Mouse (Mus musculus) urinary bladder, postnatal 10 days (tissue): ENCODE measurements around the gene Pdlim4.

ENCODE experiments used
- DNase-seq: peaks from one replicate; pipeline ENCODE4 v3.0.0; 2022; ENCODE audit warnings: low spot score

The Pdlim4 gene

DNA sequence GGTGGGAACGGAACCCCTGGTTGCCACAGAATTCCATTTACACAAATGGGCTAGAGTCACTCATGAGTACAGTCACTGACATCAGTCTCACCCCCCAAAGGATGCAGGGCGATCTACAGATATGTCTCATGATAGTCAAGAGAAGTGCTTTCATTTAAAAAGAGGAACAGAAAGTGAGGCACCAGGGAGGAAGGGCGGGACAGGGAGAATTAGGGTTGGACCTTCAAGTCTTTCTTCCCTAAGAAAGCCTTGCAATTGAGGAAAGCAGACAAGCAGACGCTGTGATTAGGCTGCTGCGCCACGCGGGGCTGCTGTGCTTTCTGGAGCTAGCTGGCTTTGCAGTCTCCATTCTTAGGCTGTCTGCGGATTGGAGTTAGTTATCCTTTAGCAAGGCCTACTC lies 22.9 kb upstream of the Pdlim4 start:
- DNase-seq: no peak

DNA sequence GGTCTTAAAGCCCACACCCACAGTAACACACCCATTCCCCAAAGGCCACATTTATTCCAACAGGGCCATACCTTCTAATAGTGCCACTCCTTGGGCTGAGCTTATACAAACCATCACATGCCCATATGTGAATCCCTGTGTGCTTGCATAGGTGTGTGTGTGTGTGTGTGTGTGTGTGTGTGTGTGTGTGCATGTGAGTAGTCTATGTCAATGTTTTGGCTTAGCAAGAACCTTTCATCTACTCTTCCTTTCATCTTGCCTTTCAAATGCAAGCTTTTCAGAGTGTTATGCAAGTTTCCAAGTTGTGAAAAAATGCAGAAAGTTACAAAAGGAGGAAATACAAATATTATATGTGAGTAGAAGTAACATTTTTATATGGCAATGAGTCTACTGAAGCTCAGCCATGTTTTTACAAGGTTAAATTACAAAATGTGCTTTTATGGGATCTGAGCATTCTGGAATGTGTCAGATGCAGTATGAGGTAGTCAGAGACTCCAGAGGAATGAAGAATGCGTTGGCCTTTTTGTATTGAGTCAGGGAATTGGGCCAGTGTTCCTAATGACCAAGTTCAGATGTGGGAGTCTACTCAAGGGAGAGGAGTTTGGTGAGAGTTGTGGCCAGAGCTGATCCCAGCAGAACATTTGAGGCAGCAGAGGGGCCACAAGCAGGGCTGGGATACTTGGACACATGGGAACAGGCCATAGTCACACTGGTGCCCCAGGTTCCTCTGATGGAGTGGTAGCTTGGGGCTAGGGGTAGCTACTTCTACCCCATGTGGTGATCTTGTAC lies 21.5 kb upstream of the Pdlim4 start:
- DNase-seq: no peak

- peak; percentile 51 for DNase-seq
Measured at GRCm38 (mm10) chr11:54088947-54089317, 20.1 kb upstream of the Pdlim4 start.

- DNase-seq: no peak
Measured at GRCm38 (mm10) chr11:54088253-54088946, 19.6 kb upstream of the Pdlim4 start.

DNA sequence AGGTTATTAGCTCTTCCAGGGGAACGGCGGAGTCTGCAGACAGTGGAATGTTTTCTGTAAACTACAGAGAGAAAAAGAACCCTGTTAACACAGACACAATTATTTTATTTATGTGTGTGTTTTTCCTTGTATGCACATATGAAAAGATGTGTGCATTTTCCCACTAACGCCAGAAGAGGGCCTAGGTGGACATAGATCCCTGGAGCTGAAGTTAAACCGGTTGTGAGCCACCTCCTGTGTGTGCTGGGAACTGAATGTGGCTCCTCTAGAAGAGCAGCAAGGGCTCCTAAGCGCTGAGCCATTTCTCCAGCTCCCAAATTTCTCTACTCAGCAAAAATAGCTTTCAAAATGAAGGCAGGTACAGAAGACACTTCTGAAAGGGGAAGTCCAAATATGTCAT lies 17.0 kb upstream of the Pdlim4 start:
- DNase-seq: no peak

DNA sequence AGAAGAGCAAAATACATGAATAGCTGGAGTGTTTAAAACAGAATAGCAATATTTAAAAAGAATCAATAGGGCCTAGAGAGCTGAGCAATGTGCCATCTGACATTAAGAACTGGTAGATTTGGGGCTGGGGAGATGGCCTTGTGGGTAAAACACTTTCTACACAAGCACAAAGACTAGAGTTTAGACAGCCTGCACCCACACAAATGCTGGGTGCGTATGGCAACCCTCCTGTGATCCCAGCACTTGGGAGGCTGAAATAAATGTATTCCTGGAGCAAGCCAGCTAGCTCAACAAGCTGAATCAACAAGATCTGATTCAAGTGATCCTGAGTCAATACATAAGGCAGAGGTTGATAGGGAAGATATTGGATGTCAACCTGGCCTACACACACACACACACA lies 16.2 kb upstream of the Pdlim4 start:
- DNase-seq: no peak

DNA sequence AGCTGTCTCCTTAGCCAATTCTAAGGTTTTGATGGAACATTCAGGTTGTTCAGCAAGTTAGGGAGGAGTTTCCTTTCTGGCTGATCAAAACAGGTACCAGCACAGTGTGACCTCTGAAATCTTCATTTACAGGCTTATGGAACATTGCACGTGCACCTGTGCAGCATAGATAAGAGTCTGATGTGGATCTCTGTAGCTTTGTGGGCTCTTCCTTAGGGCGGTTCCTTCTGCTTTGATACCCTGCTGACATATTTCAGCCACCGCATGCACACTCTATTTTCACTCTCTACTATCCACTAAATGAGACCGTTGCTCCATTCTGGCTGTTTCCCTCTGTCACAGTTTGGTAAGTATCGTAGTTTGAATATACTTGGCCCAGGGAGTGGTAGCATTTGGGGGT lies 13.9 kb upstream of the Pdlim4 start:
- DNase-seq: no peak

GRCm38 (mm10) chr11:54080435-54080834 lies 11.6 kb upstream of the Pdlim4 start:
- DNase-seq: no peak

- no peak for DNase-seq
Measured at GRCm38 (mm10) chr11:54076101-54076500, 7.3 kb upstream of the Pdlim4 start.

DNA sequence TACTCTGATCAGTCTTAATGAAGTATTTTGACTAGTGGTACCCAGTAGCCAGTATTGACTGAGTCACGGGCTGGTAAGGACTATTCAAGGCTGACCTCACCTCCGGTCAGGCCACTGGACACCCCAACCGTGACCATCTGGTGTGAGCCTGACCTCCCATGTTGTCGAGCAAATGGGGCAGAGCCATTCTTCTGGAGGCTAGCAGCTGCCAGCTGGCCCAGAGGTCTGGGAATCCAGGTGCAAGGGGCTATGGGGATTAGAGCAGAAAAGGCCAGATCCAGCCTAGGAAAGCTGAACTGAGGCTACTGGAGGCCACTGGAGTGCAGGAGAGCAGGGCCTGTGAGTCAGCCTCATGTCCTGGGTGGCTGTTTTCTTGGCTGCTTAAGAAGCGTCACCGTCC lies 6.5 kb upstream of the Pdlim4 start:
- no peak for DNase-seq

GRCm38 (mm10) chr11:54073291-54073690 lies 4.5 kb upstream of the Pdlim4 start:
- DNase-seq: no peak

- no peak for DNase-seq
Measured at GRCm38 (mm10) chr11:54071726-54072445, 3.1 kb upstream of the Pdlim4 start.

GRCm38 (mm10) chr11:54067996-54068519 lies 756 bp downstream of the Pdlim4 start:
- DNase-seq: no peak

DNA sequence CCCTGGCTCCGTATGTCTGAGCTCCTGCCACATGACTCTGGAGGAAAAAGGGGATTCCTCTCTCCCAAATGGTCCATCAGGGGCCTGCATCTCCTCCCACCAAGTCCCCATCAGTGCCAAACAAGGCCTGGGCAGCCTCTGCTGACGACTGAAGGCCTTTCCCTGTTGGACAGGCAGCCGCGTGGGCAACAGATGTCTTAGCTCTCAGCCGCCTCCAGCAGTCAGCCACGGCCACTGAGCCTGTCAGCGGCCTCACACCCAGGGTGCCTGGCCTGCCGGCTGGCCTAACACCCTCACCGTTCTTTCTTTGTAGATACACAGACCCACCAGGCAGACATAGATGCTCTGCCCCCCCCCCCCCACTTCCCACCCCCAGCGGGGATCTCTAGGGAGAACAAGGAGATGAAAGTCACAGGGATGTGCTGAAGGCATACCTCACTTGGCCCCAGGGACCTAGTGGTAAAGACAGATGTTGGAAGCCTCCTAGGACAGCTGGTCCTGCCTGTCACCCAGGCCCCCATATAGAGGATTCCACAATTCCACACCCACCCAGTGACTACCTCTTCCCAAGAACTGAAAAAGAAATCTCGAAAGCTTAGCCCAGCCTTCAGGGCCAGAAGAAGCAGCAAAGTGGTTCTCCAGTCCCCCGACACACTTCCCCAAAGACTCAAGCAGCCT lies 1.4 kb downstream of the Pdlim4 start:
- DNase-seq: no peak

DNA sequence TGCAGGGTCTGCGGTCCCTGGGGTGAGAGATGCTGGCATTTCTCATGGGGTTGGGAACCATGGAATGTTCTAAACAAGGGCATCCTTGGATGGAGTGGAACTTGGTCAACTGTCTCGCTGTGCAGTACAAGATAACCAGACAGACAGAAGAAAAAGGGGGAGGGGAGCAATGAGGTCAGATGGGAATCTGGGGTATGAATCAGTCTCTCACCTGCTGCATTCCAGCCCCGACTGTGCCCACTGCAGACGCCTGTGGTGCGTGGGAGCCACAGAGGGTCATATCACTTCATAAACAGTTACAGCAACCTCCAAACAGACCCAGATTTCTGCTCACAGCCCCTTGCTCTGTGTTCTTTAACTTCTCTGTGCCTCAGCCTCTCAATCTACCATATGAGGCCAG lies 2.4 kb downstream of the Pdlim4 start:
- DNase-seq: no peak

GRCm38 (mm10) chr11:54065915-54066178 lies 3.0 kb downstream of the Pdlim4 start:
- no peak for DNase-seq

- DNase-seq: no peak
Measured at GRCm38 (mm10) chr11:54065106-54065914, 3.5 kb downstream of the Pdlim4 start.

DNA sequence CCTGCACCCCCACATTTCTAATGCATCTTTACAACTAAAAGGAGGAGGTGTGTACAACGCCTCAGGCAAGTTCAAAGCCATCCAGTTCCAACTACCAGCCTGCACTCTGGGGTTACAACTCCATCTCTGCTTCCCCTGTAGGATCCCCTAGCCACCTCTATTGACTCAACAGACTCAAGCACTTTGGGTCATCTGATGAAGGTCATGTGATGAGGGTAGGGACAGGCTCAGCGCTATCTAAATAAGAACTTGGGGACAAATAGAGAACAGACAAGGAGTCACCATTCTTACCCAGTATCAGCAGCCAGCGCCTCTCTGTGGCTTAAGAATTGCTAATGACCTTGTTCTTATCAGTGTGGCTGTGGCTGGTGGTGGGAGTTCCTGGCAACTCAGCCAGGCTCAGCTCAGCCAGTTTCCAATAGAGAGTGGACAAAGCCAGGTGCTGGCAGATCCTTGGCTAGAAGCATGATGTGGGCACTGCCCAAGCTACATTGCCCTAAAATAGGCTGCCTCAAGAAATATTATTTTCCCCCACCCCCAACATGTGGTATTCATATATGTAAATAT lies 4.3 kb downstream of the Pdlim4 start:
- DNase-seq: no peak

DNA sequence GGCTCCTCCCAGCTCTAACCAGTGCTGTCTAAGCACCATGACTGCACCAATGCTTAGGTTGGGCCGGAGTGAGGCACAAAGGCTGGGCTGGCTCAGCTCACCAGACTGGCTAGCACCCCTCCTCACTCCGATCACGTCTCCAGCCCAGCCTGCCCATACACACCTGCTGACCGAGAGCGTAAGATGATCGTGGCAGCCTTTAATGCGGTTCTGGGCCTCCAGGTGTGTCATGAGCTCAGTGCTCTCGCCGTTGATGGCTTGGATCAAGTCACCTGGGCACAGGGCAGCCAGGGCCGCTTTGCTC lies 5.4 kb downstream of the Pdlim4 start:
- no peak for DNase-seq

DNA sequence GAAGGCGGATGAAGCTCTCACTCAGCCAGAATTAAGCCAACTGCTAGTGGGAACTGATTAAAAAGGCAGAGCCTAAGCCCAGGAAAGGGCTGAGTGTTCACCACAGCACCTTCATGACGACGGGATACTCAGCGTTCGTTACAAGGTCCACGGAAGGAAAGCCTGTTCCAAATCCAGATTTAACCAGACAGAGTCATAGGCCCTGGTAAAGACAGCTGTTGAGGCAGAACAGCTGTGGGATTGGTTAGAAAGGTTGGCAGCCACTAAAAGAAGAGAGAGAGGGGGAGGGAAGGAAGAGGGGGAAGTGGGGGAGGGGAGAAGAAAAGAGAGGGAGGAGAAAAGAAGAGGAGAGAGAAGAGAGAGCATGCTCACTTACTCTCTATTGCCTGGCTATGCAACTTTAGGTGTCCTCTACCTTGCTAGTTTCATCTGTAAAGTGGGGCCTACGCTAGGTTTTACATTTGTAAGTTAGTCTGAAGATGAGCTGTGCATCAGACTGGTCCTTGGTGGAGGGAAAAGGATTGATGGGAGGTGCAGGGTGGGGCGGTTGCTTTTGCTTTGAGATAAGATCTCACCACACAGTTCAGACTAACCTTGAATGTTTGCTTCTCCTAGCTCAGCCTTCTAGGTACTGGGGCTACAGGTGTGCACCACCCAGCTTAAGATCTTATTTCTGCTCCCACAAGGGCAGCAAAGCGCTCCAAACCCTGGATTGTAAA lies 5.9 kb downstream of the Pdlim4 start:
- DNase-seq: no peak
